Mouse (Mus musculus) cerebellum, adult 2 months (tissue): ENCODE measurements around the gene Arhgdia. TPM values are rescaled to one million over a fixed set of nuclear protein-coding genes. Genes with fewer than 3 reads are reported as not detected.

Experiments used
- DNase-seq, 2 experiments: peaks; one replicate each; pipeline ENCODE4 v3.0.0; 2021
- H3K27ac ChIP-seq: fragments of 200-500 bp; 2 replicates; pipeline ENCODE4 v1.5.1; 2012; ENCODE audit warnings: low read length, control low read depth, inconsistent platforms; ENCODE audit not compliant: insufficient read depth
- H3K27me3 ChIP-seq: fragments of 200-500 bp; 2 replicates; pipeline ENCODE4 v1.6.1; 2012; ENCODE audit warnings: inconsistent platforms, mild to moderate bottlenecking, low read length, moderate library complexity; ENCODE audit not compliant: control insufficient read depth, insufficient read depth
- H3K4me1 ChIP-seq: fragments of 200-500 bp; 2 replicates; pipeline ENCODE4 v1.6.1; 2011; ENCODE audit warnings: low read length; ENCODE audit not compliant: control insufficient read depth, insufficient read depth
- H3K4me3 ChIP-seq: fragments of 200-500 bp; replicated peaks from 2 replicates; pipeline ENCODE3; 2011; ENCODE audit warnings: mild to moderate bottlenecking, low read depth, low read length, control low read depth; ENCODE audit not compliant: insufficient read depth
- CTCF ChIP-seq: fragments of 200-500 bp; IDR thresholded peaks from 2 replicates; pipeline ENCODE4 v1.5.1; 2011; ENCODE audit warnings: low read depth, mild to moderate bottlenecking, control low read depth, low read length, moderate library complexity, borderline replicate concordance; ENCODE audit not compliant: insufficient read depth
- POLR2A ChIP-seq: fragments of 200-500 bp; IDR thresholded peaks from 2 replicates; pipeline ENCODE4 v1.6.1; 2011; ENCODE audit warnings: low read length, control low read depth, borderline replicate concordance; ENCODE audit not compliant: insufficient read depth
- WGBS: fragments of 180-500 bp; shearing (Covaris S2); methylation state at CpG from one replicate; pipeline ENCODE4 v1.1.7; 2018; 5-methylcytosine and 5-hydroxymethylcytosine counted together
- polyA plus RNA-seq: library from polyadenylated mRNA; depleted of rRNA; stranded (reverse); fragments of >200 nt; gene quantifications from 2 replicates; pipeline ENCODE4 v1.2.3, GENCODE M21; 2012

The Arhgdia gene
- polyA plus RNA-seq, 1 experiment, result 305 TPM

GRCm38 (mm10) chr11:120549986-120550809 is 31.2 kb downstream of the Arhgdia start:
- TF ChIP-seq POLR2A (no peak), CTCF (no peak)
- Histone ChIP-seq H3K27me3 (no peaks in the 10 kb centered on the region), H3K4me3 (peak overlapping the region; percentile 95), H3K27ac (peak overlapping the region; percentile 79), H3K4me1 (peaks cover 12% of the 10 kb centered on the region)
- DNase-seq, result no peak
- 60% methylated on average over 11 of the region's 11 CpGs for WGBS

- 1% methylated on average over 81 of the region's 87 CpGs for WGBS
- no peaks in the 10 kb centered on the region for H3K27me3 ChIP-seq
- peak within 1 kb of the TSS; percentile 95 for H3K4me3 ChIP-seq
- H3K4me1 ChIP-seq, result peaks cover 12% of the 10 kb centered on the region
- peak; percentile 93 to 95 for DNase-seq
- peak; percentile 82 for TF ChIP-seq POLR2A
- TF ChIP-seq CTCF, result no peak
- peak within 1 kb of the TSS; percentile 79 for H3K27ac ChIP-seq
Measured at GRCm38 (mm10) chr11:120549168-120549945, 32.1 kb downstream of the Arhgdia start, which contains the start of gene Mcrip1. TSS of gene Mcrip1 (minus strand) at chr11:120549727.

DNA sequence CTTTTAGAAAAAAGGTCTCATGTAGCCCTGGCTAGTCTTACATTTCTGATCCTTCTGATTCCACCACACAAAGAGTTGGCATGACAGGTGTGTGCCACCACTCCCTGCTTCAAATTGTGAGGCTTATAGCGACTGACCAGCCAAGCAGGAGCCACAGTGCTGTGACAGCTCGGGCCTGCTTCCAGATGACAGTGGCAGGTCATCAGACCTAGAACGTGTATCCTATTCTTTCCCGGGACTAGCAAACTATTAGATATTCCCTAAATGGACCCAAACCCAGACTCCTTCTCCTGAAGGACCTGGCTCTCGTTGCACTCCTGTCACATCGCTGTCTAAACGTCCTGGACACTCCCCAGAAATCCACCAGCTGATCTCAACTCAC is 32.6 kb downstream of the Arhgdia start:
- no peaks in the 10 kb centered on the region for H3K27me3 ChIP-seq

DNA sequence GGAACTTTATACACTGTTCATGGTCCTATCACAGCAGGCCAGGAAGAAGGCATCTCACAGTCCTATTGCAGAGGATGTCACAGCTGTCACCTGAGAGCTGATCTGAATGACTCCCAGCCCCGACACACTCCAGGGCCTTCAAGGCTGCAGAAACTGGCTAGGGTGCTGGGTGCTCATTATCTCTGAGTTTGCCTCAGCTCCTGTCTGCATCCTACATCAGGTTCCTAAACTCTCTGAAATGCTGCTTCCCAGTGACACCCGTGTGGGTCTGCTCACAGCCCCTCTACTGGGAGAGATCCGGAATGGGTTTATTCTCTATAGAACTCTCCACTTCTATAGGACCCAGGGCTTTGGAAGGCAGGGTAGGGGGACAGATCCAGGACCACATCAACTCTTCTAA is 33.2 kb downstream of the Arhgdia start:
- H3K27me3 ChIP-seq, result no peaks in the 10 kb centered on the region
- H3K4me3 ChIP-seq, result no peak overlapping the region
- H3K27ac ChIP-seq, result no peak overlapping the region
- no peak for TF ChIP-seq POLR2A
- no peak for TF ChIP-seq CTCF
- 79% methylated on average over 3 of the region's 3 CpGs for WGBS
- no peak for DNase-seq
- H3K4me1 ChIP-seq, result peaks cover 12% of the 10 kb centered on the region

More for the DNA sequence above, 32.6 kb downstream of the Arhgdia start:
- H3K4me3 ChIP-seq, result peak overlapping the region; percentile 88
- no peak for TF ChIP-seq POLR2A
- under 1% methylated on average over 7 of the region's 7 CpGs for WGBS
- H3K27ac ChIP-seq, result peak overlapping the region; percentile 52; the same call in 1 of the 2 replicates
- peaks cover 12% of the 10 kb centered on the region for H3K4me1 ChIP-seq
- peak in 1 of 2 experiments; percentile 15 for DNase-seq

GRCm38 (mm10) chr11:120547469-120547868 is 34.0 kb downstream of the Arhgdia start:
- WGBS, result 51% methylated on average over 2 of the region's 2 CpGs
- TF ChIP-seq CTCF, result no peak
- TF ChIP-seq POLR2A, result no peak
- no peak overlapping the region for H3K4me3 ChIP-seq
- no peak for DNase-seq
- no peak overlapping the region for H3K27ac ChIP-seq
- H3K27me3 ChIP-seq, result no peaks in the 10 kb centered on the region
- peaks cover 10% of the 10 kb centered on the region for H3K4me1 ChIP-seq

GRCm38 (mm10) chr11:120545964-120546363 is 35.5 kb downstream of the Arhgdia start:
- no peak overlapping the region for H3K27ac ChIP-seq

DNA sequence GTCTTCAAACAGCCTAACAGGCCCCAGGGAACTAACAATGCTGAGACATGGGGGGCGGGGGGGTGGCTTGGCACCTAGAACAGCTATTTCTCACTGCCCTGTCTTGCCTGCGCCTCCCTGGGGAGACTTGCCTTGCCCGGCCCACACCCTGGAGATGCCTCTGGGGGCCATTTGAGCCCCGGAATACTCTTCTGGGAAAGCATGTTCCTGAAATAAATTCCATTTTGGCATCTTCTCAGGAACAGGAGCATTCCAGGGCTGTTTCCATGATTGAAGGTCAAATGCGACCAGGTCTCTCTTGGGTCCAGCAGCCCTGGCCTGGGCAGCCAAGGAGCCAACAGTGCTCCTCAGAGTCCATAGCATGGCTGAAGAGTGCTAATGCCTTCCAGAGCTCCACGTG is 39.0 kb downstream of the Arhgdia start:
- Histone ChIP-seq H3K4me1 (peaks cover 26% of the 10 kb centered on the region), H3K27ac (no peak overlapping the region), H3K4me3 (no peak overlapping the region), H3K27me3 (no peaks in the 10 kb centered on the region)
- WGBS, result 82% methylated on average over 6 of the region's 6 CpGs
- TF ChIP-seq POLR2A, result no peak
- TF ChIP-seq CTCF, result no peak
- no peak for DNase-seq

More at GRCm38 (mm10) chr11:120545964-120546363, 35.5 kb downstream of the Arhgdia start:
- TF ChIP-seq POLR2A, result no peak
- no peak for TF ChIP-seq CTCF
- H3K4me1 ChIP-seq, result peaks cover 10% of the 10 kb centered on the region
- 70% methylated on average over 3 of the region's 3 CpGs for WGBS
- DNase-seq, result no peak
- H3K27me3 ChIP-seq, result no peaks in the 10 kb centered on the region
- H3K4me3 ChIP-seq, result no peak overlapping the region
